Mouse (Mus musculus) midbrain, embryonic 10.5 days (tissue): ENCODE measurements around the gene Rfx4. TPM values are rescaled to one million over a fixed set of nuclear protein-coding genes. Genes with fewer than 3 reads are reported as not detected.
A peak's percentile ranks its signal among the peaks of the same experiment; 100 is the strongest.

Experiments used
- DNase-seq: peaks from one replicate; pipeline ENCODE4 v3.0.0-alpha.2; 2017; ENCODE audit warnings: low spot score
- H3K27ac ChIP-seq: fragments of 300-500 bp; sonication (generic); replicated peaks from 2 replicates; pipeline ENCODE4 v1.5.1; 2016; ENCODE audit warnings: mild to moderate bottlenecking
- H3K27me3 ChIP-seq: fragments of 300-500 bp; sonication (generic); 2 replicates; pipeline ENCODE4 v1.6.1; 2016; ENCODE audit warnings: low read depth, mild to moderate bottlenecking; ENCODE audit not compliant: poor library complexity, severe bottlenecking
- H3K36me3 ChIP-seq: fragments of 300-500 bp; sonication (generic); 2 replicates; pipeline ENCODE4 v1.6.1; 2016; ENCODE audit warnings: mild to moderate bottlenecking, moderate library complexity
- H3K4me1 ChIP-seq: fragments of 300-500 bp; sonication (generic); 2 replicates; pipeline ENCODE4 v1.6.1; 2016
- H3K4me3 ChIP-seq: fragments of 300-500 bp; sonication (generic); 2 replicates; pipeline ENCODE4 v1.5.1; 2016; ENCODE audit warnings: mild to moderate bottlenecking, moderate library complexity
- H3K9me3 ChIP-seq: fragments of 300-500 bp; sonication (generic); replicated peaks from 2 replicates; pipeline ENCODE4 v1.6.1; 2016; ENCODE audit warnings: mild to moderate bottlenecking
- WGBS: fragments of 180-500 bp; shearing (Covaris S2); methylation state at CpG from one replicate; pipeline ENCODE4 v1.1.7; 2016; 5-methylcytosine and 5-hydroxymethylcytosine counted together
- polyA plus RNA-seq: library from polyadenylated mRNA; unstranded; fragments of >200 nt; fragmentation: Nextera tagmentation; extraction: Ambion mirVana; gene quantifications from 2 replicates; pipeline ENCODE4 v1.2.1, GENCODE M21; 2016

Rfx4 gene
- polyA plus RNA-seq, 1 experiment from 2014 or later = 61.8 TPM

- peak; percentile 81 for DNase-seq
- Histone ChIP-seq H3K4me1 (peaks cover 64% of the 10 kb centered on the region), H3K4me3 (no peak overlapping the region), H3K27ac (peak overlapping the region; percentile 69), H3K36me3 (peaks cover 29% of the 10 kb centered on the region), H3K27me3 (peaks cover 25% of the 10 kb centered on the region), H3K9me3 (no peaks in the 10 kb centered on the region)
- 7% methylated on average over 1 of the region's 1 CpGs for WGBS
These were observed 155.0 kb downstream of the Rfx4 start for GRCm38 (mm10) chr10:84910758-84911384.

GRCm38 (mm10) chr10:84913148-84913547 is 157.3 kb downstream of the Rfx4 start:
- no peak for DNase-seq
- Histone ChIP-seq H3K27ac (no peak overlapping the region), H3K4me3 (no peak overlapping the region), H3K9me3 (no peaks in the 10 kb centered on the region), H3K27me3 (peaks cover 17% of the 10 kb centered on the region), H3K4me1 (peaks cover 65% of the 10 kb centered on the region), H3K36me3 (peaks cover 7% of the 10 kb centered on the region)
- 76% methylated on average over 1 of the region's 1 CpGs for WGBS

GRCm38 (mm10) chr10:84915476-84915875 is 159.6 kb downstream of the Rfx4 start:
- 84% methylated on average over 6 of the region's 6 CpGs for WGBS
- DNase-seq = no peak
- H3K27me3 ChIP-seq = 0 out of 2 replicates have a peak, but pooled peaks cover 4% of the 10 kb centered on the region
- no peaks in the 10 kb centered on the region for H3K9me3 ChIP-seq
- no peaks in the 10 kb centered on the region for H3K36me3 ChIP-seq
- no peak overlapping the region for H3K27ac ChIP-seq
- peaks cover 65% of the 10 kb centered on the region for H3K4me1 ChIP-seq
- no peak overlapping the region for H3K4me3 ChIP-seq

GRCm38 (mm10) chr10:84916810-84917730 is 161.2 kb downstream of the Rfx4 start, which contains the start of gene Ric8b:
Ric8b (plus strand) TSS chr10:84917616.
- DNase-seq = peak; percentile 96
- Histone ChIP-seq H3K36me3 (peaks cover 6% of the 10 kb centered on the region; the same call in 1 of the 2 replicates), H3K4me3 (peak within 1 kb of the TSS; percentile 91), H3K27me3 (0 out of 2 replicates have a peak, but pooled peaks cover 4% of the 10 kb centered on the region), H3K9me3 (no peaks in the 10 kb centered on the region), H3K4me1 (peaks cover 51% of the 10 kb centered on the region), H3K27ac (peak within 1 kb of the TSS; percentile 96)
- under 1% methylated on average over 40 of the region's 51 CpGs for WGBS

GRCm38 (mm10) chr10:84917731-84918095 is 161.9 kb downstream of the Rfx4 start:
- peaks cover 6% of the 10 kb centered on the region; the same call in 1 of the 2 replicates for H3K36me3 ChIP-seq
- 0 out of 2 replicates have a peak, but pooled peaks cover 4% of the 10 kb centered on the region for H3K27me3 ChIP-seq
- under 1% methylated on average over 24 of the region's 27 CpGs for WGBS
- peaks cover 44% of the 10 kb centered on the region for H3K4me1 ChIP-seq
- H3K27ac ChIP-seq = peak overlapping the region; percentile 96
- no peak for DNase-seq
- H3K9me3 ChIP-seq = no peaks in the 10 kb centered on the region
- H3K4me3 ChIP-seq = peak overlapping the region; percentile 91

- H3K36me3 ChIP-seq = peaks cover 43% of the 10 kb centered on the region
- no peak overlapping the region for H3K27ac ChIP-seq
- H3K9me3 ChIP-seq = no peaks in the 10 kb centered on the region
- no peaks in the 10 kb centered on the region for H3K4me1 ChIP-seq
- no peaks in the 10 kb centered on the region for H3K27me3 ChIP-seq
- WGBS = 91% methylated on average over 7 of the region's 7 CpGs
- H3K4me3 ChIP-seq = no peak overlapping the region
- no peak for DNase-seq
These were observed 170.5 kb downstream of the Rfx4 start for GRCm38 (mm10) chr10:84926336-84926735.

- Histone ChIP-seq H3K27ac (no peak overlapping the region), H3K4me1 (0 out of 2 replicates have a peak, but pooled peaks cover under 1% of the 10 kb centered on the region), H3K4me3 (no peak overlapping the region), H3K9me3 (no peaks in the 10 kb centered on the region), H3K36me3 (peaks cover 40% of the 10 kb centered on the region), H3K27me3 (no peaks in the 10 kb centered on the region)
- WGBS = 96% methylated on average over 4 of the region's 4 CpGs
- no peak for DNase-seq
These were observed 171.0 kb downstream of the Rfx4 start for GRCm38 (mm10) chr10:84926885-84927284.

GRCm38 (mm10) chr10:84928465-84928864 is 172.6 kb downstream of the Rfx4 start:
- Histone ChIP-seq H3K4me1 (0 out of 2 replicates have a peak, but pooled peaks cover 3% of the 10 kb centered on the region), H3K27me3 (no peaks in the 10 kb centered on the region), H3K4me3 (no peak overlapping the region), H3K27ac (no peak overlapping the region), H3K36me3 (peaks cover 40% of the 10 kb centered on the region), H3K9me3 (no peaks in the 10 kb centered on the region)
- no peak for DNase-seq
- 89% methylated on average over 4 of the region's 4 CpGs for WGBS

GRCm38 (mm10) chr10:84935553-84936209 is 179.8 kb downstream of the Rfx4 start:
- no peaks in the 10 kb centered on the region for H3K9me3 ChIP-seq
- no peak for DNase-seq
- no peak overlapping the region for H3K27ac ChIP-seq
- peaks cover 13% of the 10 kb centered on the region for H3K36me3 ChIP-seq
- no peaks in the 10 kb centered on the region for H3K27me3 ChIP-seq
- no peak overlapping the region for H3K4me3 ChIP-seq
- H3K4me1 ChIP-seq = peaks cover 24% of the 10 kb centered on the region
- WGBS = 89% methylated on average over 7 of the region's 7 CpGs

GRCm38 (mm10) chr10:84936832-84937515 is 181.1 kb downstream of the Rfx4 start:
- WGBS = 92% methylated on average over 4 of the region's 4 CpGs
- no peaks in the 10 kb centered on the region for H3K9me3 ChIP-seq

GRCm38 (mm10) chr10:84938094-84938820 is 182.4 kb downstream of the Rfx4 start:
- DNase-seq = no peak
- Histone ChIP-seq H3K4me3 (no peak overlapping the region), H3K36me3 (peaks cover 13% of the 10 kb centered on the region), H3K9me3 (no peaks in the 10 kb centered on the region), H3K27ac (no peak overlapping the region), H3K27me3 (no peaks in the 10 kb centered on the region), H3K4me1 (peaks cover 21% of the 10 kb centered on the region)
- 86% methylated on average over 14 of the region's 14 CpGs for WGBS

More at GRCm38 (mm10) chr10:84936832-84937515, 181.1 kb downstream of the Rfx4 start:
- no peaks in the 10 kb centered on the region for H3K27me3 ChIP-seq
- H3K36me3 ChIP-seq = peaks cover 13% of the 10 kb centered on the region
- no peak overlapping the region for H3K27ac ChIP-seq
- H3K4me1 ChIP-seq = peaks cover 23% of the 10 kb centered on the region
- no peak for DNase-seq
- H3K4me3 ChIP-seq = no peak overlapping the region
